Mouse (Mus musculus): Measurements from ENCODE around the gene Wdr18. TPM values are rescaled to one million over a fixed set of nuclear protein-coding genes. Genes with fewer than 3 reads are reported as not detected.

Gene Wdr18
- total RNA-seq, 4 experiments from 2014 or later, result 28.4 to 36.2 (median 29.6) TPM

DNA sequence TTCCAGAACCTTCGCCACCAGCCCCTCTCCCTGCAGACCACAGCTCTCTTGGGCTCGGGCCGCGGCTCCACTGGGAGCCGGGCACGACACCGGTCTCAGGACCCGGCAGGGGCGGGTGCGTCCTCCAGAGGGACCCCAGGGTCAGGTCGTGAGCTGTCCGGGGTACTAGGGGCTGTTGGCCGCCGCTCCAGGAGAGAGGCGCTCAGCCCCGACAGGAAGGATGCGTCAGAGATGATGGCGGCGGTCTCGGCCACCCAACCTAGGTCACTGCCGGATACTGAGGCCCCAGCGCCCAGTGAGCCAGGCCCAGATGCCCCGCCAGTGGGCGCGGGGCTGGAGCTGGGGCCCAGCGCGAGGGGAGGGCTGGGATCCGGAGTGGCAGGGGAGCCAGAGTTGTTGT, 17.4 kb downstream of the Wdr18 start:
- DNase-seq (ENCODE audit: low spot score), result no peak

- DNase-seq (ENCODE audit: low spot score), result no peak
These were observed 18.1 kb downstream of the Wdr18 start for GRCm38 (mm10) chr10:79978061-79978460.

GRCm38 (mm10) chr10:79979401-79980155, 19.6 kb downstream of the Wdr18 start:
- DNase-seq (ENCODE audit: low spot score), result no peak

- DNase-seq (ENCODE audit: low spot score), result no peak
These were observed 23.3 kb downstream of the Wdr18 start for GRCm38 (mm10) chr10:79983205-79983604.

DNA sequence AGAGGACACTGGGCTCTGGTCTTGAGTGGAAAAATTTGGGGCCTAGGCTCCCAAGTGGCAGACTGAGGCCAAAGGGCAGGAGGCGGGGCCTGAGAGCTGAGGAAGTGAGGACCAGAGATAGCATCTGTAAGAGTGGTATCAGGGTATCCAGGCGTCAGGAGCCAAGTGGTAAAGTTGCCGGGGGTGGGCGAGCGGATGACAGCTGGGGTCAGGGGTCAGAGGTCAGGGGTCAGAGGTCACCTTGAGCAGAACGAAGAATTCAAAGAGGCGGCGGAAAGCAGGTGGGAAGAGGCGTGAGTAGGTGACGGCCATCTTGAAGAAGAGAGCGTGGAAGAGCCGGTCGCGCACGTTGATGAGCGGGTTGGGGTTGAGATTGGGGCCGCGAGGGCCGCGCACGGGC, 23.7 kb downstream of the Wdr18 start:
- peak; percentile 60 for DNase-seq (ENCODE audit: low spot score)

DNA sequence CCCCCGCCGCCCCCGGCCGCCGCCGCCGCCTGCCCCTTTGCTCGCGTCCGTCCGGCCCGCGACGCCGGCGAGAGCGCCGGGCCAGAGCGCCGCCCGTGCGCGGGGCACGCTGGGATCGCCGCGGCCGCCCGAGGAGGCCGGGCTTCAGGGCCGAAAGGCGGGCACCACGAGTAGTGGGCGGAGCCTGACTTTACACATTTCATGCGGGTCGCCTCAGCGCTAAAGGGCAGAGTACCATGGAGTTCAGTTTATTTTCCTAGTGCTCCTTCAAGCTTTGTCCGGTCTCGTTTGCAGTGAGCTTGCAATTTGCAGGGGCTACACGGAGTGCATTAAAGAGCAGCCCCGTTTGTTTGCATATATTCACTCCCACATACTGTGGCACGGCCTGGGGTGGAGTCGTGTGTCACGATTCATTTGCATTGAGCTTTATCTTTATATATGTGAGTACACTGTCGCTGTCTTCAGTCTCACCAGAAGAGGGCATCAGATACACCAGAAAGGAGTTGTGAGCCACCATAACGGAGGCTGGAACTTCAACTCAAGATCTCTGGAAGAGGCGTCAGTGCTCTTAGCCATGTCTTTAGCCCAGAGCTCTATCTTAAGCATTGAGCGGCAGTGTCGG, 24.4 kb downstream of the Wdr18 start, which contains the start of gene Tmem259:
Tmem259 (minus strand) TSS at position 136 of the 622 bp plus-strand sequence.
- DNase-seq (ENCODE audit: low spot score), result peak; percentile 82

DNA sequence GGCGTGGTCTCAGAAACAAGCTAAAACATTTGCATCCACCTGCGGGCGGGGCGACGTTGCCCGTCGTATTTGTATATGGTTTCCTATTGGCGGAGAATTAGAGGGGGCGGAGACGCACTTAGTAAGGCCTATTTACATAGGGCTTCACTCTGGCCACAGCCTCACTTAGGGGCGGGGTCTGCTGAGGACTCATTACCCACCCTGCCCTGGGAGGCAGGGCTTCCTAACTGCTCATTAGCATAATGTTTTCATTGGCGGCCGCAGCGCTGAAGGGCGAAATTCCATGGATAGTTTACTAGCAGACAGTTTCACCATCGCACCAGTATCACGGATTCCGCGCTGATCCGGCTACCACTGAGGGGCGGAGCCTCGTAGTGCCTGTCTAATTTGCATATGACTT, 24.9 kb downstream of the Wdr18 start:
- peak; percentile 98 for DNase-seq (ENCODE audit: low spot score)

- peak; percentile 80 for DNase-seq (ENCODE audit: low spot score)
These were observed 25.6 kb downstream of the Wdr18 start for GRCm38 (mm10) chr10:79985334-79986231.

DNA sequence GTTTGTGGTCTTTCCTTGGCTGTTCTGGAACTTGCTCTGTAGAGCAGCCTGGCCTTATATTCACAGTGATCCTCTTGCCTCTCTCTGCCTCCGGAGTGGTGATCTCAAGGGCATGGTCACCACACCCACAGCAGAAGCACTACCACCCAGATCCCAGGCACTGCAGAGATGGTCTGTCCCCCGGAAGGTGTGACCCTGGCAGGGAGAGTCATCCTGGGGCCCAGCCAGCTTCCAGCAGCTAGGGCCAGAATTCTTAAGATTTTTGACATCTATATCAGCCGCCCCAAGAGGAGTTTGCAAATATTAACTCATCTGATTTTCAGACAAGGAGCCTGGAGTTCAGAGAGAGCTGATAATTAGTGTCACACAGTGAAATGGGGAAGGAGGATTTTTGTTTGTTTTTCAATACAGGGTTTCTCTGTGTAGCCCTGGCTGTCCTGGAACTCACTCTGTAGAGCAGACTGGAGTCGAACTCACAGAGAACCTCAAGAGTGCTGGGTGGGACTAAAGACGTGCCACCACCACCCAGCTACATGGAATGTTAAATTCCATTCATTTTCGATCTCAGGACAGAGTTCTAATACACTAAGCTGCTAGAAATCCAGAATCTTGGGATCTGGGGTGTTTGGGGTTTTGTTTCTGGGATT, 26.4 kb downstream of the Wdr18 start:
- peak; percentile 43 for DNase-seq (ENCODE audit: low spot score)

GRCm38 (mm10) chr10:79986963-79987362, 27.0 kb downstream of the Wdr18 start:
- peak; percentile 83 for DNase-seq (ENCODE audit: low spot score)

DNA sequence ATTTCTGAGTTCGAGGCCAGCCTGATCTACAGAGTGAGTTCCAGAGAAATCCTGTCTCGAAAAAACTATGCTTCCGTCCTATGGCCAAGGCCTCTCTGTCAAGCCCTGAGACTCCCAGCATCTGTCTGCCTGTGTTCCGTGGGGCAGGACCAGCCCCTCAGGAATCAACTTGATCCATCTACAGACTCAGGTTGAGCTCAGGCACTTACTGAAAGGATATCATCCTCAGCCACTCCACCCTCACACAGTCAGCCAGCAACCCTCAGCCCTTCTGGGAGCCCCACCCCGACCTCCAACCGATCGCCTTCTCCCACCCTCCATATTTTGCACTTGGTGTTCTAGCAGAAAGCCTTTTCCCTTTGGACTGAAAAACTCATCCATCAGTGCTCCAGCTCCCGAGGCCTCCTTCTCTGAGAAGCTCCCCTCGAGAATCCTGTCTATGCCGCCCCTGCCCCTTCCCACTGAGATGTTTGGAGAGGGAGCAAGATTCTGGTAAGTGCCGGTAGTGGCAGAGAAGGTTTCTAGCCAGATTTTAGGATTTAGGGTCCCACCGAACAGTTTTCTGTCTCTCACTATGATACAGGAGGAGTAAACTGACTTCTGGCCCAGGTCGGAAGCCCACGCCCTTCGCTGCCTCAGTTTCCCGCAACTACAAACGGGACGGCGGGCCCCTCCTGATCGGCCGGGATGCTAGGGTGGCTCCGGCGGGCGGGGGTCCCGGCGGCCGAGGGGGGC, 28.0 kb downstream of the Wdr18 start:
- peak; percentile 28 for DNase-seq (ENCODE audit: low spot score)

GRCm38 (mm10) chr10:79988506-79989271, 28.7 kb downstream of the Wdr18 start, which contains the start of gene Cnn2:
Gene Cnn2, plus strand, starts transcription at chr10:79988584.
- DNase-seq (ENCODE audit: low spot score), result peak; percentile 75

- DNase-seq (ENCODE audit: low spot score), result no peak
These were observed 29.4 kb downstream of the Wdr18 start for GRCm38 (mm10) chr10:79989272-79989786.

GRCm38 (mm10) chr10:79989870-79990269, 29.9 kb downstream of the Wdr18 start:
- DNase-seq (ENCODE audit: low spot score), result no peak

DNA sequence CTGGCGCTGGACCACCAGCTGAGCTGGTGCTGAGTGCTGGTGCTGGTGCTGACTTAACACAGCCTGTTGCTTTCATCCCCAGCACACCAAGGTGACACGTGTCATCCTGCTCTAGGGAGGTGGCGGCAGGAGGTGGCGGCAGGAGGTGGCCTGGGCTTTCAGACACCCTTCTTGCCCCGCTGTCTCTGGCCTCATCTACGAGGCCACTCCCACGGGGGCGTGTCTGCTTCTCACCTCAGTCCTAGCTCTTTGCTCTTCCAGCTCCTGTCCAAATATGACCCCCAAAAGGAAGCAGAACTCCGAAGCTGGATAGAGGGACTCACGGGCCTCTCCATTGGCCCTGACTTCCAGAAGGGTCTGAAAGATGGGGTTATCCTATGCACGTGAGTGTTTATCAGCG, 31.1 kb downstream of the Wdr18 start:
- no peak for DNase-seq (ENCODE audit: low spot score)

- no peak for DNase-seq (ENCODE audit: low spot score)
These were observed 31.6 kb downstream of the Wdr18 start for GRCm38 (mm10) chr10:79991548-79991947.

- DNase-seq (ENCODE audit: low spot score), result no peak
These were observed 34.6 kb downstream of the Wdr18 start for GRCm38 (mm10) chr10:79994397-79995115.

DNA sequence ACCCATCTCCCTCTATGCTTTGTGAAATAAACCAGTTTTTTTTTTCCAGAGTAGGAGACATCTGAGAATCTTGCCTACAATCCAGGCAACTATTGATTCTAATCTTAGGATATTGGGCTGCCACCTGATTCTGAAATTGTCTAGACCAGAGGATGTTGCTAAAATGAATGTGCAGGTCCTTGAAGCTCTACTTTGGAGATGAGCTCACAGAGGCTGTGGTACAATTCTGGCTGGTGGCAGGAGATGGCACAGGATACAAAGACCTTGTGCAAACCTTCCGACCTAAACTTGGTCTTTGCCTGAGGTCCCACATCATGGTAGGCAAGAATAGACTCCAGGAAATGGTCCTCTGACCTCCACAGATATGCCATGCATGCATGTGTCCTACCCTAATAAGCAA, 35.7 kb downstream of the Wdr18 start:
- DNase-seq (ENCODE audit: low spot score), result no peak

All from heart, adult 8-10 months (tissue).